Mouse (Mus musculus) layer of hippocampus, adult 8-10 months (tissue): Measurements from ENCODE around the gene Hist1h2ai. TPM values are rescaled to one million over a fixed set of nuclear protein-coding genes. Genes with fewer than 3 reads are reported as not detected.
"Not testable (repeated sequence)": the region's sequence is repeated elsewhere in the genome, so short reads cannot be mapped to it uniquely, and the experiment has no call there.

Source experiments
- DNase-seq, 2 experiments: peaks; one replicate each; pipeline ENCODE4 v3.0.0; 2022; ENCODE audit warnings: low spot score in 2 of 2
- total RNA-seq, 4 experiments: library from RNA; stranded (reverse); gene quantifications; 2 replicates each; pipeline ENCODE4 v1.2.4; 2022

The Hist1h2ai gene
- total RNA-seq, 4 experiments from 2014 or later = 8.1 to 36.7 (median 16.0) TPM

DNA sequence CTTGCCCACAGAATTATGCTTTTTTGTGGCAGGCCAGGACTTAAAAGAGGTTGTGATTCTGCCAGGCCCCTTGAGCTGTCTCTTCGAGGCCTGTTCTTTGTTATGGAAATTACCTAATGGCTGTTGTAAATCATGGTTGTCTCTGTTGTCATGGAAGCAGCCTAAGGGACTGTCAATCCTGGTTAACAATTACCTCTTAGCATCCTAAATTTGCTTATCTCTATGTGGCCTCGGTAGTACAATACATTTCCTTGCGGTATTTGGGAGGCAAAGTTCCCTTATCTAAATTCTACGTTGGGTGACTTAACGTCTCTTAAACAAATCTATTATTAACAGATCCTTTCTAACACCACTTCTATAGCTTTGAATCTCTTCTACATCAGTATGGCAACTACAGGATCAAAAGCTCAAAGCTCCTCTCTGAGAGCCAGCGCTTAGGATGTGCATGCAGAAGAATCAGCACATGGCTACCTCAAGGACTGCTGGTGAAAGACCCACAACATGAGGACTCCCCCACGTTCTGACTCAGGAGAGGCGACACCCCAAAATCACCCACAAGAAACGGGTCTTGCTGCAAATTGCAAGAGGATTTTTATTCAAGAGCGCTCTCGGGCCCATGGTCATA, 11.8 kb downstream of the Hist1h2ai start:
- no peak for DNase-seq

DNA sequence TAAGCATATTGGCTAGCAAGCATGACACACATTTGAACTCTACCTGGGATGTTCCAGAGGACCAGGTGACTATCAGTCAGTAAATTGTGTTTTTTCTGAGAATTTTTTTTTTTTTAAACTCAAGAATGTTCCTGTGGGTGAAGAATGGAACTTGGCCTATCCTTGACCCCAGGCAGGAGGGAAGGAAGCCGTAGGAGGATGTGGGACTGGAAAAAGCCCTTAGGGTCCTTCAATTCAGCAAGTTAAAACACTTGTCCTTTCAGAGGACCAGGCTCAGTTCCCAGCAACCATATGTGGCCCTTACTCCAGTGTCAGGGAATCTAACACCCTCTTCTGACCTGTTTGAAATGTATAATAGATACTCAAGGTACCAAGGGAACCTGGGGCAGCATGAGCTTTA, 13.3 kb downstream of the Hist1h2ai start:
- DNase-seq = no peak

DNA sequence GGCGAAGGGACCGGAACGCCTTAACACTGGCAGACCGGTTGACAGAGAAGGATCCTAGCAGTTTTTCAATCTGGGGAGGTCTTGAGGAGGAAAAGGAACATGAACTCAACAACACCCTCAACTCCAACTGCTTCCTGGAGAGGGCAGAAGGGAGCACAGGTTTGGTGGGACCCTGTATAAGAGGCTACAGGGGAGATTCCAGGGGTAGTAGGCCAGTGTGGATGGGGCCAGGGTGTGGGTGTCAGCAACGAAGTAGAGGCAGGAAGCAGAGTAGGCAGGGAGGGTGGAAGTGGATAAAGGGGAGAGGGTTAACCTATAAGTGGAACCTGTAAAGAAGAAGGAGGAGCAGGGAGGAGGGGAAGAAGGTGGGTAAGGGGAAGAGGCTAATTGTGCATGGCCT, 17.2 kb downstream of the Hist1h2ai start:
- DNase-seq = no peak

DNA sequence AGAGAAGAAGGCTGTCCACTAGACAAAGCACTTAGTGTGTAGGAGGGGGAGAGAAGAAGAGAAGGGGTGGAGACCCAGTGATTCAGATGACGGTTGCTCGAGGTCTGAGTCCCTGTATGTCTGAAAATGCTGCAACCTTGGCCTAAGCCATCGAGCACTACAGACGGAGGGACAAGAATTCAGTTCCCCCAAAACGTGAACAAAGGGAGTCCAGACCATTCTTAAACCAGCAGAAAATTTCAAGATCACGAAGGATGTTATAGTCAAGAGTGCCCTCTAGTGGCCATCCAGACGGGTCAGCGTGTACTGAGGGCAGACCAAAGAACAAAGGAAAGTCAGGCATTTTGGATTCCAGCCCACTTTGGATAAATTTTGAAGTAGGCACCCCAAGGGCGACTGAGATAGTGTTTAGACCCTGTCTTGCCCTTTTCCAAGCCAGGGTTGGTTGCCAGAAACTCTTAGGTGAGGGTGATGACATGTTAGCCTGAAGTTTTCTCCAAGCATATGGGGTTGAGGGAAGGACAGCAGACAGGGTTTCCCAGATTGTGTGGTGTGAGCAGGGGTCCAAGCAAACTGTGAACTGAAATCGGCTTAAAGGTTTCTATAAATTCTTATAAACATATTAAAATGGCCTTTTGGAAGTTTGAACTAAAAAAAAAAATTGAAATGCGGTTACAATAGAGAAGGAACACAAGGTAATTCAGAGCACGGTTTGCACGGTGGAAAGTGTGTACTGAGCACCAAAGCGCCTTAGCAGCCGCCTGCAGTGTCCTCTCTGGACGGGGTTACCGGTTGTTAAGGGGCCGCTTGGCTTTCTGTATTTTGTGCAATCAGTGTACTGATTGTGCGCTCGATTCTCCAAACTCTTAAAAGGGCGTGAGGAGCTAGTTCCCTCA, 18.0 kb downstream of the Hist1h2ai start:
- DNase-seq = peak; percentile 42 to 72

DNA sequence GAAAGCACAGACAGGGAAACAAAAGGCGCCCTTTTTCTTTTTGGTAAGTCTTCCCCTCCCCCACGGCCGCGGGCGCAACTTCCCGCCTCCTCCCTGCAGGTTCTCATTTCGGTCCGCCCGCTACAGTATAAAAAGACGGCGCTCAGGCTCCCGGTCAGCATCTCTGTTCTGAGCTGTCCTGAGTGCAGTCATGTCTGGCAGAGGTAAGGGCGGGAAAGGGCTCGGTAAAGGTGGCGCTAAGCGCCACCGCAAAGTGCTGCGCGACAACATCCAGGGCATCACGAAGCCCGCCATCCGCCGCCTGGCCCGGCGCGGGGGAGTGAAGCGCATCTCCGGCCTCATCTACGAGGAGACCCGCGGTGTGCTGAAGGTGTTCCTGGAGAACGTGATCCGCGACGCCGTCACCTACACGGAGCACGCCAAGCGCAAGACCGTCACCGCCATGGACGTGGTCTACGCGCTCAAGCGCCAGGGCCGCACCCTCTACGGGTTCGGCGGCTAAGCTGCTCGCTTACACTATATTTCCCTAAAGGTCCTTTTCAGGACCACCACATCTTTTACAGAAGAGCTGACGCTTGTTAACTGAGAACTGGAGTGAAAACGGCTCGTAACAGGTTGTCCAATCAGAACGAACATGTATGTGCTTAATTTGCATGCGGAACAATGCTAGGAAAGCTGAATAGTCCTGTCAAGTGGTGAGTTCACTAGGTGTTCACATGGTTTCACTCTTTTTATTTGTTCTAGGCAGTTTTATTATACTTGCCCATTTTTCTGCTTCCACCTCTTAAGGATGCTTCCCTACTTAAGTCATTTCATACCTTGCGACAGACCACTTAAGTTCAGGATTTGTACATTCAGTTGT, 18.9 kb downstream of the Hist1h2ai start, which contains the start of gene Hist1h4j:
Hist1h4j (plus strand) TSS at position 159 of the 862 bp plus-strand sequence.
- peak; percentile 70 to 77 for DNase-seq

DNA sequence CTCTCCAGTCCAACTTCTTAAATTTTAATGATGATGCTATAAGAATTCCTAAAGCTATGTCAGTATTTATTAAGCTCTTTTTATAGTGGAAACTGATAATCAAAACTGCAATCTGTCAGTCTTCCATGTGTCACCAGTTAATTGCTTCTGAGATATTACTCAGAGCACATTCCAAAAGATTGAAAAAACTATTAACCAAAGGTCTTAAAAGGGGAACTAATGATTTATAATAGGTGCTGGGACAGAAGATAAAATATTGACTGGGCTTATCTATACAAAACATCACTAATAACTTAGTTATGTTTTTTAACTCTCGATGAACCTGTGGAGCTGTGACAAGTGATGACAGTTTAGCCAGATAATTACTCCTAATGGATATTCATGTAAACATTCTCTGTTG, 28.8 kb downstream of the Hist1h2ai start:
- no peak for DNase-seq

DNA sequence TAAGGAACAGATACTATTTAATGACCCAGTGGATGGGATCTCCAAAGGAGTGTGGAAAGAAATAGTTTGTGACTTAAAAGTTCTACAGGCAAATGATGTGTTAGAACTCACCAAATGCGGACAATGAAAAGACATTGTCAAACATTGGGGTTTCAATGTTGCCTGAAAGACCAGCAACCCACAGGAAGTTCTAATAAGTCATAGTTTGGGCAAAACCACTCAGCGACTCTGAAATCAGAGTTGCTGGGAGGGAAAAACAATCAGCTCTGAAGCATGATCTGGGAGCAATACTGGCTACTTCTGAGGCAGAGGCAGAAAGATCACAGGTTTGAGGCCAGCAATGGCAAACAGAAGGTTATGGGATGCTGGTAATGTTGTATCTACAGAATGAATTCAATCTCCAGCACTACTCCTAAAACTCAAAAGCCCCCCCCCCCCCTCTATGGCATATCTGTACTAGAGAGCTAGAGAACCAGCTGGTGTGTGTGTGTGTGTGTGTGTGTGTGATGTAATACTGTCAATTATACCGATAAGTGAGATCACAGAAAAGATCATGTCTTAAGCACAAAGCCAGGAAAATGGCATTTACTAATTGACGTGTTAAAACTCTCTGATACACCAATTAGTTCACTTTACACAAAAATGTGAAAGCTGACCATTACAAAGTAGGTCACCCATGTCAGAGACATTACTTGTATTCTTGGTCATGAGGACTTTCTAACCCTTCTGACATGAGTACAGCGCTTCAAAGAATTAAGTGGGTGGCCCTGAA, 33.4 kb downstream of the Hist1h2ai start:
- no peak for DNase-seq

DNA sequence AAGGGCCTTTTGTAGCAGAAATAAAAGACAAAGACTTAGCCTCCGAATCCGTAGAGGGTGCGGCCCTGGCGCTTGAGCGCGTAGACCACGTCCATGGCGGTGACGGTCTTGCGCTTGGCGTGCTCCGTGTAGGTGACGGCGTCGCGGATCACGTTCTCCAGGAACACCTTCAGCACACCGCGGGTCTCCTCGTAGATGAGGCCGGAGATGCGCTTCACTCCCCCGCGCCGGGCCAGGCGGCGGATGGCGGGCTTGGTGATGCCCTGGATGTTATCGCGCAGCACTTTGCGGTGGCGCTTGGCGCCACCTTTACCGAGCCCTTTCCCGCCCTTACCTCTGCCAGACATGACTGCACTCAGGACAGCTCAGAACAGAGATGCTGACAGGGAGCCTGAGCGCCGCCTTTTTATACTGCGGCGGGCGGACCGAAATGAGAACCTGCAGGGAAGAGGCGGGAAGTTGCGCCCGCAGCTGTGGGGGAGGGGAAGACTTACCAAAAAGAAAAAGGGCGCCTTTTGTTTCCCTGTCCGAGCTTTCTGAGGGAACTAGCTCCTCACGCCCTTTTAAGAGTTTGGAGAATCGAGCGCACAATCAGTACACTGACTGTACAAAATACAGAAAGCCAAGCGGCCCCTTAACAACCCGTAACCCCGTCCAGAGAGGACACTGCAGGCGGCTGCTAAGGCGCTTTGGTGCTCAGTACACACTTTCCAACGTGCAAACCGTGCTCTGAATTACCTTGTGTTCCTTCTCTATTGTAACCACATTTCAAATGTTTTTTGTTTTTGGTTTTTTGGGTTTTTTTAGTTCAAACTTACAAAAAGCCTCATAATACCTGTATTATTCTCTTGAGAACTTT, 34.2 kb downstream of the Hist1h2ai start, which contains the start of gene Hist1h4k:
Hist1h4k (minus strand) TSS at position 347 of the 859 bp plus-strand sequence.
- peak; percentile 89 to 94 for DNase-seq

DNA sequence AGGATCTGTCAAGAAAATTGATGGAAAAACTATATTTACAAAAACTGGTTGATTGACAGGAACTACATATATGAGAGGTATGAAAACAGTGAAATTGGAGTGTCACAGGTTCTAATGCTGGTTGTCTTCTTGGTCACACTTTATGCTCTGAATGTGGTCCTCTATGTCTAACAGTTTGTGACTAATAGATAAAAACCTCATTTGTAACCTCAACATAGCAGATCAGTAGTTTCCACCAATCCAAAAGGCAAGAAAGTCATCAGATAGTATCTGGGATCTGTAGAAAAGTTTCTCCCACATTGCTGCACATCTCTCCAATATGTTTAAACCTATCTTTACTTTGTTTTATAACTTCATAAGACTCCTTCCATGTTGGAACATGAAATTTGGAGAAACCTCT, 35.2 kb downstream of the Hist1h2ai start:
- DNase-seq = no peak

DNA sequence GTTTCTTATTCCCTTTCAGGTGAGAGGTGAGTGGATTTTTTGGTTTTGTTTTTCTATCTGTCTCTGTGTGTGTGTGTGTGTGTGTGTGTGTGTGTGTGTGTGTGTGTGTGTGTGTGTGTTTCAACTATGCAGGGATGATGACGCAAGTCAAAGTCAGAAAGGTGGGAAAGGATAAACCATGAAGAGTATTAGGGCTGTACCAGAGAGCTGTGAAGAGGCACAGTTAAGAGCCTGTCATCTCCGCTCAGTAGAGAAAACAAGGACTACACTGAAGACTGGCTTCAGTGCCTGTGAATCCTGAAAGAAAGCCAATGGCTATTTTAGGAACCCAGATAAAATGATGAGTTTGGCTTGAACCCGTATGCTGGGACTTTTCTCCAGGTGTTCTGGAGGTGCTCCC, 35.6 kb downstream of the Hist1h2ai start:
- no peak for DNase-seq

DNA sequence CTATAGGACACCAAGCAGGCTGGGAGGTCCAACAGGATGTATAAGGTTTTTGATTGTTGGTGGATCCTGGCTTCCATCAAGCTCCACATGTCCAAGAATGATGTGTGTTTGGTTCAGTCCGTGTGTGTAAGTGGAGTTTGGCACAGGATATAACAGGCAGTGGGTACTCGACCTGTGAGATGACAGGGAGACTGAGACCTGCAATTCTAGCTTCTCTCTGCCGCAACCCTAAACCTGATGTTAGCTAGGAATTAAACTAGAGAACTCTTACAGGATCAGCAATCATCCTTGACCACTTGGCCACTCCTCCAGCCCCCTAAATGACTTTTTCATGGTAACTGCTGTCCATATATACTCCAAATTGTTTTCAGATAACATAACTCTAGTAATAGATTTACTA, 36.1 kb downstream of the Hist1h2ai start:
- DNase-seq = no peak

DNA sequence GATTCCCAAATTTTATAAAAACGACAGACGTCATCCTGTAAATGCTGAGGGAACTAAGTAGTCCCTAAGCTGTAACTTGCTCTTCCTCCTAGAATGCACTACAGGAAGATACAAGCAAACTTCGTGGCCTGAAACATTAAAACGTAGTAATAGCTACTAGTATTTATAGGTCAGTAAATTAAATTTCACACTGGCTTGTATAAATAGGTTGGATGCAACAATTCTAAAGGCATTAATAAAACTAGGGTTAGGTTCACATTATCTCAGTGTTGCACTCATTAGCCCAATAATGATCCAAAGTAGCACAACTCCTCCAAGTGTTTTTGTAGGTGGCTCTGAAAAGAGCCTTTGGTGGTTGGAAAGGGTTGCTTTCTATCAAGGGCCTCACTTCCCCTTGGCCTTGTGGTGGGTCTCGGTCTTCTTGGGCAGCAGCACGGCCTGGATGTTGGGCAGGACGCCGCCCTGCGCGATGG, 36.9 kb downstream of the Hist1h2ai start:
- DNase-seq = no peak

DNA sequence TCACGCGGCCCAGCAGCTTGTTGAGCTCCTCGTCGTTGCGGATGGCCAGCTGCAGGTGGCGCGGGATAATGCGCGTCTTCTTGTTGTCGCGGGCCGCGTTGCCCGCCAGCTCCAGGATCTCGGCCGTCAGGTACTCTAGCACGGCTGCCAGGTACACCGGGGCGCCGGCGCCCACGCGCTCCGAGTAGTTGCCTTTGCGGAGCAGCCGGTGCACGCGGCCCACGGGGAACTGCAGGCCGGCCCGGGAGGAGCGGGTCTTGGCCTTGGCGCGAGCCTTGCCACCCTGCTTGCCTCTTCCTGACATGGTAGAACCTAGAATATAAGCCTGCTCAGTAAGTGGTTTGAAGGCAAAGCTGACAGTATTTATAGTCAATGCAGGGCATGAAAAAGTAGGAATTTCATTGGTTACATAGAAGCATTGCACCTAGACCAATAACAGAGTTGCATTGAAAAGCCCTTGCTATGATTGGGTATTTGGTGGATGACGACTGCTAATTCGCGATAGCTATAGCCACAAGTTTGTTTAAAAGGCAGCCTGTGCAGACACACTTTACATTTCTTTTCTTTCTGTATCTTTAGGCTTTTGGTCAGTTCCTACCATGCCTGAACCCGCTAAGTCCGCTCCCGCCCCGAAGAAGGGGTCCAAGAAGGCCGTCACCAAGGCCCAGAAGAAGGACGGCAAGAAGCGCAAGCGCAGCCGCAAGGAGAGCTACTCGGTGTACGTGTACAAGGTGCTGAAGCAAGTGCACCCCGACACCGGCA, 37.5 kb downstream of the Hist1h2ai start, which contains the start of the genes Hist1h2ak and Hist1h2bn:
Hist1h2ak (minus strand) TSS at position 304 of the 762 bp plus-strand sequence.
Hist1h2bn (plus strand) TSS at position 600 of the 762 bp plus-strand sequence.
- peak; percentile 57 to 79 for DNase-seq

DNA sequence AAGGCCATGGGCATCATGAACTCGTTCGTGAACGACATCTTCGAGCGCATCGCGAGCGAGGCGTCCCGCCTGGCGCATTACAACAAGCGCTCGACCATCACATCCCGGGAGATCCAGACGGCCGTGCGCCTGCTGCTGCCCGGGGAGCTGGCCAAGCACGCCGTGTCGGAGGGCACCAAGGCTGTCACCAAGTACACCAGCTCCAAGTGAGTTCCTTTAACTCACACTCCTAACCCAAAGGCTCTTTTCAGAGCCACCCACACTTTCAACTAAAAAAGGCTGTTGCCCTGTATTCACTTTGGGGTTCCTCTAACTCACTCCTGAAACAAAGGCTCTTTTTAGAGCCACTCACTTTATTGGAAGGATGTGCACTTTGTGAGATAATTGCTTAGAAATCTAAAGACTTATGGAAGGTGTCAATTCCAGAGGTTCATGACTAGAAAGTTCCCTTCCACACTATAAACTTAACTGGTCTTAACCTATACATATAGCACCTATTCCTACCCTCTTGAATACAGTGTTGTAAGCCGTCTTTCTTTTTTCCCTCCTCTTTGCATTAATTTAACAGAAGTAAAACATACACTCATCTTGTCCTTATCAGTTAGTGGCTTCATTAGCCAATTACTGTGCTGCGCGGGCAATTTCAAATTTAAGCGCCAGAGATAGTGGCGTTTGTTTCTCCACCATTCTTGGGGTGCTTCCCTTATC, 38.2 kb downstream of the Hist1h2ai start:
- not testable (repeated sequence) for DNase-seq

DNA sequence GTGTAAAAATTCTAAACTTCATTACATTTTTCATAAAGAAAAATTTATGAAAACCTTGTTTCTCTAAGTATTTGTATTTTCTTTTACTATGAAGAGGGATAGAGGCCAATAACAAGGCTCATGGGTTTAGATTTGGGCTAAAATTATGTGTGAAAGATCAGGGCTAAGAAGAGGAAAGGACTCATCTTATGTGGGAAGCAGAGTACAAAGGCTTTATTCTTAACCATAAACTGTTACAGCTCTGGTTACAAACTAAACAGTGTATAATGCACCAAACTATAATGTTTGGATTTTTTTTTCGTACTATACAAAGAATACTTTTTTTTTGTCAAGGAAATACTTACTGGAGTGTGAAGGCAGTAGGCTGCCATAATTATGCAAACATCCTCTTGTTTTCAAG, 39.5 kb downstream of the Hist1h2ai start:
- no peak for DNase-seq
